ENCODE assay signal across 11 mouse cellular contexts in genomic region chr2:129544448-129544847, GRCm38 (mm10). TPM values are rescaled to one million over a fixed set of nuclear protein-coding genes. Genes with fewer than 3 reads are reported as not detected.
DNase-seq lines count a peak whose midpoint lies in the region; ATAC-seq lines count a peak whose summit lies in the region.
"Had no signal": no experiment of that assay in that cellular context is flagged by ENCODE, and none has a peak within 500 bp of the region (broad histone marks: within the 10 kb centered on the region; RNA-seq: fewer than 3 reads in every experiment).

No protein-coding gene starts in this region.

- H3K4me3 ChIP-seq in forebrain, embryonic 11.5 days (ENCODE audit: low read depth, low read length) = no peak overlapping the region
- H3K4me3 ChIP-seq in forebrain, embryonic 10.5 days = no peak overlapping the region
- H3K4me3 ChIP-seq in embryonic facial prominence, embryonic 15.5 days (replicated peaks) = no peak overlapping the region
- H3K4me3 ChIP-seq: embryonic facial prominence, embryonic 13.5 days had no signal

- no peak for ATAC-seq in forebrain, embryonic 11.5 days (replicated peaks; ENCODE audit: low FRiP score)
- peak; percentile 47; the same call in 1 of the 2 replicates for ATAC-seq in embryonic facial prominence, embryonic 15.5 days (ENCODE audit: insufficient number of reproducible peaks, low FRiP score, low TSS enrichment, low read depth)

- no peaks in the 10 kb centered on the region for H3K27me3 ChIP-seq in forebrain, embryonic 11.5 days (ENCODE audit: control insufficient read depth, insufficient read depth, low read length)
- no peaks in the 10 kb centered on the region for H3K27me3 ChIP-seq in forebrain, embryonic 10.5 days (ENCODE audit: poor library complexity, severe bottlenecking)
- H3K27me3 ChIP-seq in embryonic facial prominence, embryonic 15.5 days = no peaks in the 10 kb centered on the region
- H3K27me3 ChIP-seq: embryonic facial prominence, embryonic 13.5 days had no signal

- no peaks in the 10 kb centered on the region for H3K36me3 ChIP-seq in forebrain, embryonic 11.5 days (ENCODE audit: control insufficient read depth, insufficient read depth, low read length)
- H3K36me3 ChIP-seq in forebrain, embryonic 10.5 days (replicated peaks) = no peaks in the 10 kb centered on the region
- no peaks in the 10 kb centered on the region for H3K36me3 ChIP-seq in embryonic facial prominence, embryonic 15.5 days
- H3K36me3 ChIP-seq: embryonic facial prominence, embryonic 13.5 days had no signal

- H3K9ac ChIP-seq in forebrain, embryonic 11.5 days (ENCODE audit: low read length) = no peak overlapping the region
- H3K9ac ChIP-seq in embryonic facial prominence, embryonic 15.5 days = no peak overlapping the region
- H3K9ac ChIP-seq: embryonic facial prominence, embryonic 13.5 days had no signal

- WGBS in forebrain, embryonic 11.5 days = 36% methylated on average over 4 of the region's 4 CpGs
- WGBS in forebrain, embryonic 10.5 days = 44% methylated on average over 4 of the region's 4 CpGs
- WGBS in embryonic facial prominence, embryonic 15.5 days = 38% methylated on average over 4 of the region's 4 CpGs

- no peak overlapping the region for H3K4me2 ChIP-seq in forebrain, embryonic 11.5 days (ENCODE audit: low read depth, low read length, severe bottlenecking)
- no peak overlapping the region for H3K4me2 ChIP-seq in embryonic facial prominence, embryonic 15.5 days (replicated peaks)
- H3K4me2 ChIP-seq: embryonic facial prominence, embryonic 13.5 days had no signal

- H3K4me1 ChIP-seq in forebrain, embryonic 11.5 days (replicated peaks; ENCODE audit: control insufficient read depth, insufficient read depth, low read length) = no peaks in the 10 kb centered on the region
- peaks cover 28% of the 10 kb centered on the region for H3K4me1 ChIP-seq in forebrain, embryonic 10.5 days
- H3K4me1 ChIP-seq in embryonic facial prominence, embryonic 15.5 days = no peaks in the 10 kb centered on the region
- H3K4me1 ChIP-seq: embryonic facial prominence, embryonic 13.5 days had no signal

- H3K27ac ChIP-seq in forebrain, embryonic 11.5 days (ENCODE audit: low read depth, low read length) = no peak overlapping the region
- no peak overlapping the region for H3K27ac ChIP-seq in forebrain, embryonic 10.5 days
- no peak overlapping the region for H3K27ac ChIP-seq in embryonic facial prominence, embryonic 15.5 days (replicated peaks)
- H3K27ac ChIP-seq: embryonic facial prominence, embryonic 13.5 days had no signal

- DNase-seq in forebrain, embryonic 11.5 days (ENCODE audit: low spot score) = peak; percentile 25
- DNase-seq in forebrain, embryonic 10.5 days (ENCODE audit: extremely low spot score, low spot score) = no peak
- DNase-seq in NIH3T3 (ENCODE audit: low read depth) = peak; percentile 7
- DNase-seq in kidney, postnatal 14 days = peak; percentile 80
- no peak for DNase-seq in ovary, postnatal 10 days (ENCODE audit: low spot score)
- no peak for DNase-seq in left cerebral cortex, adult 11 months (ENCODE audit: low spot score)
- no peak for DNase-seq in lung, adult 18-20 months
- DNase-seq: lung, postnatal 36 days had no signal

- no peaks in the 10 kb centered on the region for H3K9me3 ChIP-seq in forebrain, embryonic 11.5 days (ENCODE audit: control insufficient read depth, low read length)
- no peaks in the 10 kb centered on the region for H3K9me3 ChIP-seq in forebrain, embryonic 10.5 days
- H3K9me3 ChIP-seq in embryonic facial prominence, embryonic 15.5 days (replicated peaks) = no peaks in the 10 kb centered on the region
- H3K9me3 ChIP-seq: embryonic facial prominence, embryonic 13.5 days had no signal

RNA-seq across cellular contexts. Expression of gene F830045P16Rik, which starts 8.0 kb away (rescaled TPM):
- not detected in 2 replicates for polyA plus RNA-seq in forebrain, embryonic 11.5 days (2014; fragmentation: Nextera tagmentation; extraction: Ambion mirVana)
- polyA plus RNA-seq in forebrain, embryonic 10.5 days (2016; fragmentation: Nextera tagmentation; extraction: Ambion mirVana) = not detected in 2 replicates
- 0.19 and 0.22 TPM in 2 replicates for polyA plus RNA-seq in embryonic facial prominence, embryonic 15.5 days (2015; fragmentation: Nextera tagmentation; extraction: Ambion mirVana)
- polyA plus RNA-seq: embryonic facial prominence, embryonic 13.5 days; stomach, embryonic 16.5 days had no signal

RNA-seq across cellular contexts. Expression of gene Sirpa, which starts 48.2 kb away (rescaled TPM):
- 18.7 and 22.5 TPM in 2 replicates for polyA plus RNA-seq in forebrain, embryonic 11.5 days (2014; fragmentation: Nextera tagmentation; extraction: Ambion mirVana)
- 15.6 and 16.0 TPM in 2 replicates for polyA plus RNA-seq in forebrain, embryonic 10.5 days (2016; fragmentation: Nextera tagmentation; extraction: Ambion mirVana)
- 30.9 and 32.8 TPM in 2 replicates for polyA plus RNA-seq in embryonic facial prominence, embryonic 15.5 days (2015; fragmentation: Nextera tagmentation; extraction: Ambion mirVana)

Comparison
In these comparisons a context has a peak if more than half of its experiments do, and no peak if none do; other contexts are left out.
1. DNase-seq: peak in forebrain, embryonic 11.5 days (single experiment), NIH3T3 (single experiment) and kidney, postnatal 14 days (single experiment); none in forebrain, embryonic 10.5 days (single experiment), ovary, postnatal 10 days (single experiment), left cerebral cortex, adult 11 months (single experiment) and lung, adult 18-20 months (0 of 2).